In the genomic region with DNA sequence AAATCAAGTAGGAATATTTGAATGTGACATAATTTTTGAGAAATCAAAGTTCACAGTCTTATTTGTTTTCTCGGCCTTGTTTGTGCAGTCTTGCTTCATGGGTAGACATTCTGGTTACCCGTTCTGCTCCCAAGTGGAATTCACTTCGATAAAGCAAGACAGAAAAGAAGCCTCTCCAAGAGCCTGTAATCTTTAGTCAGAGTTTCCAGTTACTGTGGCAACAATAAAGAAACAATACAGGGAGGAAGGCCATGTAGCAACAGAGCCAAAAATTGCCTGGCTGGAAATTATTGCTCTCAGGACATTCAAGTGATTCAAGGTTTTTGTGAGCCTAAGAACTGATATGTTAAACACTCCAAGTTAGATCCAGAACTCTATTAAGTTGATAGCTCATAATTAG, we compare ENCODE assay signal across 13 mouse cellular contexts. TPM values are rescaled to one million over a fixed set of nuclear protein-coding genes. Genes with fewer than 3 reads are reported as not detected.
DNase-seq lines count a peak whose midpoint lies in the region; ATAC-seq and TF ChIP-seq lines count a peak whose summit lies in the region.
"Had no signal": no experiment of that assay in that cellular context is flagged by ENCODE, and none has a peak within 500 bp of the region (broad histone marks: within the 10 kb centered on the region; RNA-seq: fewer than 3 reads in every experiment).

No protein-coding gene starts in this region.

- H3K27me3 ChIP-seq in heart, embryonic 11.5 days (ENCODE audit: control insufficient read depth, insufficient read depth, low read length), result no peaks in the 10 kb centered on the region
- no peaks in the 10 kb centered on the region for H3K27me3 ChIP-seq in CH12.LX (replicated peaks)
- no peaks in the 10 kb centered on the region for H3K27me3 ChIP-seq in forebrain, embryonic 15.5 days
- H3K27me3 ChIP-seq in intestine, postnatal 0 days (replicated peaks; ENCODE audit: control insufficient read depth, insufficient read depth, low read length), result no peaks in the 10 kb centered on the region
- H3K27me3 ChIP-seq: lung, embryonic 15.5 days had no signal

- no peak for TF ChIP-seq CTCF in CH12.LX (conservative IDR thresholded peaks at IDR 0.05 in 1 of 2, IDR thresholded peaks at IDR 0.05 in 1 of 2; ENCODE audit: low read depth in 2 of 2, low read length in 2 of 2)
- TF ChIP-seq CTCF in intestine, postnatal 0 days (IDR thresholded peaks at IDR 0.05; ENCODE audit: low read depth), result no peak

- H3K79me2 ChIP-seq in CH12.LX (replicated peaks; ENCODE audit: control insufficient read depth, extremely low read depth, insufficient read depth, poor library complexity, severe bottlenecking), result no peaks in the 10 kb centered on the region; the same call in 1 of the 2 replicates

- DNase-seq in heart, adult 18-20 months, result peak; percentile 72 to 76
- DNase-seq in CH12.LX (ENCODE audit: extremely low read depth), result peak; percentile 9
- DNase-seq in brain, adult 2 months (ENCODE audit: low read depth, low spot score), result peak; percentile 43
- peak; percentile 12 to 34 for DNase-seq in heart, postnatal 14 days
- DNase-seq in right cerebral cortex, adult 2 months (ENCODE audit: low spot score in 2 of 2), result no peak
- DNase-seq: forebrain, postnatal 0 days; kidney, adult 18-20 months; thymus, adult 18-20 months had no signal

- 69% methylated on average over 3 of the region's 3 CpGs for WGBS in heart, embryonic 11.5 days (ENCODE audit: insufficient replicate concordance)
- 69% methylated on average over 3 of the region's 3 CpGs for WGBS in forebrain, embryonic 15.5 days
- 68% methylated on average over 3 of the region's 3 CpGs for WGBS in intestine, postnatal 0 days

- TF ChIP-seq EP300 in CH12.LX (IDR thresholded peaks at IDR 0.05; ENCODE audit: low read length), result no peak

- H3K4me2 ChIP-seq in heart, embryonic 11.5 days, result no peak overlapping the region
- no peak overlapping the region for H3K4me2 ChIP-seq in CH12.LX (ENCODE audit: insufficient read depth, low read depth, poor library complexity, severe bottlenecking)
- H3K4me2 ChIP-seq in forebrain, embryonic 15.5 days (replicated peaks), result no peak overlapping the region
- no peak overlapping the region for H3K4me2 ChIP-seq in intestine, postnatal 0 days (replicated peaks; ENCODE audit: low read depth)
- H3K4me2 ChIP-seq: lung, embryonic 15.5 days had no signal

- no peaks in the 10 kb centered on the region for H3K36me3 ChIP-seq in heart, embryonic 11.5 days (ENCODE audit: control insufficient read depth, insufficient read depth, low read length)
- peaks cover 22 to 73% of the 10 kb centered on the region in 2 experiments for H3K36me3 ChIP-seq in CH12.LX (replicated peaks in 1 of 2; ENCODE audit: control insufficient read depth in 1 of 2, insufficient read depth in 1 of 2, low read length in 1 of 2)
- H3K36me3 ChIP-seq in forebrain, embryonic 15.5 days, result no peaks in the 10 kb centered on the region
- H3K36me3 ChIP-seq in intestine, postnatal 0 days (ENCODE audit: control insufficient read depth, insufficient read depth), result no peaks in the 10 kb centered on the region

- H3K27ac ChIP-seq in heart, embryonic 11.5 days (ENCODE audit: low read depth, low read length), result no peak overlapping the region
- no peak overlapping the region for H3K27ac ChIP-seq in CH12.LX (ENCODE audit: insufficient read depth, low read depth)
- H3K27ac ChIP-seq in forebrain, embryonic 15.5 days (replicated peaks), result no peak overlapping the region
- no peak overlapping the region for H3K27ac ChIP-seq in intestine, postnatal 0 days (ENCODE audit: low read depth, low read length)
- H3K27ac ChIP-seq: lung, embryonic 15.5 days had no signal

- dilution Hi-C loops in CH12.LX (cut with MboI; ENCODE audit: extremely low pct_ligation_motif_present, extremely low pct_unique_long_range_greater_than_20kb, low sequenced_read_pairs), result no loop called here

- no peak overlapping the region for H3K9ac ChIP-seq in heart, embryonic 11.5 days (ENCODE audit: low read depth, low read length)
- no peak overlapping the region for H3K9ac ChIP-seq in CH12.LX (ENCODE audit: insufficient read depth, low read depth)
- H3K9ac ChIP-seq in forebrain, embryonic 15.5 days (replicated peaks), result no peak overlapping the region
- no peak overlapping the region for H3K9ac ChIP-seq in intestine, postnatal 0 days (ENCODE audit: low read depth, low read length)
- H3K9ac ChIP-seq: forebrain, postnatal 0 days; lung, embryonic 15.5 days had no signal

- ATAC-seq in heart, embryonic 11.5 days (replicated peaks; ENCODE audit: insufficient number of reproducible peaks, low FRiP score, low TSS enrichment), result no peak
- ATAC-seq in forebrain, embryonic 15.5 days (replicated peaks), result no peak
- no peak for ATAC-seq in intestine, postnatal 0 days
- ATAC-seq: CD4-positive, CD25-positive, alpha-beta regulatory T cell, adult 4 months; forebrain, postnatal 0 days had no signal

- no peaks in the 10 kb centered on the region for H3K9me3 ChIP-seq in heart, embryonic 11.5 days (replicated peaks; ENCODE audit: control insufficient read depth, low read length)
- H3K9me3 ChIP-seq in CH12.LX (replicated peaks; ENCODE audit: low read length), result no peaks in the 10 kb centered on the region
- H3K9me3 ChIP-seq in forebrain, embryonic 15.5 days, result no peaks in the 10 kb centered on the region
- H3K9me3 ChIP-seq in intestine, postnatal 0 days (ENCODE audit: control insufficient read depth), result no peaks in the 10 kb centered on the region
- H3K9me3 ChIP-seq: lung, embryonic 15.5 days had no signal

- H3K4me1 ChIP-seq in heart, embryonic 11.5 days (ENCODE audit: control insufficient read depth, insufficient read depth, low read length), result no peaks in the 10 kb centered on the region
- peaks cover 2 to 6% of the 10 kb centered on the region in 2 experiments; a peak in 2 of 4 replicates for H3K4me1 ChIP-seq in CH12.LX (ENCODE audit: control insufficient read depth in 1 of 2, insufficient read depth in 2 of 2)
- H3K4me1 ChIP-seq in forebrain, embryonic 15.5 days, result peaks cover 5% of the 10 kb centered on the region; the same call in 1 of the 2 replicates
- no peaks in the 10 kb centered on the region for H3K4me1 ChIP-seq in intestine, postnatal 0 days (replicated peaks; ENCODE audit: control insufficient read depth, insufficient read depth, low read length)
- H3K4me1 ChIP-seq: lung, embryonic 15.5 days had no signal

- H3K4me3 ChIP-seq in heart, embryonic 11.5 days (ENCODE audit: low read depth, low read length), result no peak overlapping the region
- no peak overlapping the region for H3K4me3 ChIP-seq in CH12.LX (replicated peaks in 1 of 3; ENCODE audit: low read depth in 2 of 3, low read length in 2 of 3, poor library complexity in 1 of 3)
- no peak overlapping the region for H3K4me3 ChIP-seq in forebrain, embryonic 15.5 days
- H3K4me3 ChIP-seq in intestine, postnatal 0 days (ENCODE audit: low read depth, low read length), result no peak overlapping the region
- H3K4me3 ChIP-seq: lung, embryonic 15.5 days had no signal

- in situ Hi-C loops in CH12.LX (cut with MboI; ENCODE audit: low pct_ligation_motif_present, low pct_unique_long_range_greater_than_20kb, low sequenced_read_pairs), result no loop called here

- intact Hi-C loops in heart, postnatal 14 days (cut with DNase I), result no loop called here

- TF ChIP-seq POLR2A in CH12.LX (IDR thresholded peaks at IDR 0.05; ENCODE audit: low read depth, low read length), result no peak

- TF ChIP-seq RAD21 in CH12.LX (IDR thresholded peaks at IDR 0.05; ENCODE audit: low read depth, low read length), result no peak

TF ChIP-seq in CH12.LX, 34 proteins besides CTCF, POLR2A, EP300 and RAD21 (continues in another document):
- TF ChIP-seq MAZ (IDR thresholded peaks at IDR 0.05; ENCODE audit: low read depth, low read length) (no peak), ZNF384 (IDR thresholded peaks at IDR 0.05; ENCODE audit: low read depth, low read length) (no peak), BHLHE40 (IDR thresholded peaks at IDR 0.05; ENCODE audit: low read depth, low read length) (no peak)

RNA-seq across cellular contexts. Expression of a gene that starts 29.6 kb away (rescaled TPM):
- 10 to 100 TPM; 16.5 to 16.8 TPM for total RNA-seq in heart, adult 18-20 months (2021)
- polyA plus RNA-seq in heart, embryonic 11.5 days (2014; fragmentation: Nextera tagmentation; extraction: Ambion mirVana), result 34.1 and 36.9 TPM in 2 replicates
- 49.9 and 62.2 TPM in 2 replicates for total RNA-seq in CH12.LX (2012; rRNA removed)
- total RNA-seq in CH12.LX (2014; rRNA removed), result 88.7 and 96.2 TPM in 2 replicates
- 83.3 and 84.9 TPM in 2 replicates for polyA plus RNA-seq in CH12.LX (2012; ENCODE audit: insufficient read length, low read depth)
- 10 to 100 TPM; 14.9 to 15.5 TPM for total RNA-seq in heart, postnatal 14 days (2021)
- 42.8 and 43.0 TPM in 2 replicates for polyA plus RNA-seq in forebrain, embryonic 15.5 days (2015; fragmentation: Nextera tagmentation; extraction: Ambion mirVana)
- 16.1 TPM in 2 replicates for polyA plus RNA-seq in intestine, postnatal 0 days (2015; fragmentation: Nextera tagmentation; extraction: Ambion mirVana)

RNA-seq across cellular contexts. Expression of a gene that starts 47.0 kb away (rescaled TPM):
- under 1 TPM; 0.39 to 0.40 TPM for total RNA-seq in heart, adult 18-20 months (2021)
- 2.2 and 2.4 TPM in 2 replicates for polyA plus RNA-seq in heart, embryonic 11.5 days (2014; fragmentation: Nextera tagmentation; extraction: Ambion mirVana)
- total RNA-seq in CH12.LX (2012; rRNA removed) (0.04 and 0.21 TPM in 2 replicates), CH12.LX (2014; rRNA removed) (not detected in 2 replicates)
- polyA plus RNA-seq in CH12.LX (2012; ENCODE audit: insufficient read length, low read depth), result 0.46 and 0.79 TPM in 2 replicates
- total RNA-seq in heart, postnatal 14 days (2021), result 1 to 10 TPM; 1.5 to 1.7 TPM
- 3.6 and 3.8 TPM in 2 replicates for polyA plus RNA-seq in forebrain, embryonic 15.5 days (2015; fragmentation: Nextera tagmentation; extraction: Ambion mirVana)
- 1.3 and 1.4 TPM in 2 replicates for polyA plus RNA-seq in intestine, postnatal 0 days (2015; fragmentation: Nextera tagmentation; extraction: Ambion mirVana)

RNA-seq across cellular contexts. Expression of a gene that starts 53.7 kb away (rescaled TPM):
- total RNA-seq in heart, adult 18-20 months (2021), result 10 to 100 TPM; 16.8 to 19.8 TPM
- 4.3 and 6.4 TPM in 2 replicates for polyA plus RNA-seq in heart, embryonic 11.5 days (2014; fragmentation: Nextera tagmentation; extraction: Ambion mirVana)
- total RNA-seq in CH12.LX (2012; rRNA removed) (8.1 and 8.6 TPM in 2 replicates), CH12.LX (2014; rRNA removed) (6.2 and 6.6 TPM in 2 replicates)
- 7.2 and 7.8 TPM in 2 replicates for polyA plus RNA-seq in CH12.LX (2012; ENCODE audit: insufficient read length, low read depth)
- 10 to 100 TPM; 18.6 to 18.9 TPM for total RNA-seq in heart, postnatal 14 days (2021)
- 25.5 and 28.3 TPM in 2 replicates for polyA plus RNA-seq in forebrain, embryonic 15.5 days (2015; fragmentation: Nextera tagmentation; extraction: Ambion mirVana)
- polyA plus RNA-seq in intestine, postnatal 0 days (2015; fragmentation: Nextera tagmentation; extraction: Ambion mirVana), result 25.1 and 25.7 TPM in 2 replicates

RNA-seq across cellular contexts. Expression of a gene that starts 54.6 kb away (rescaled TPM):
- 10 to 100 TPM; 82.6 to 93.6 TPM for total RNA-seq in heart, adult 18-20 months (2021)
- polyA plus RNA-seq in heart, embryonic 11.5 days (2014; fragmentation: Nextera tagmentation; extraction: Ambion mirVana), result 123 and 140 TPM in 2 replicates
- total RNA-seq in CH12.LX (2012; rRNA removed) (62.1 and 66.4 TPM in 2 replicates), CH12.LX (2014; rRNA removed) (81.0 and 82.1 TPM in 2 replicates)
- 53.1 and 57.7 TPM in 2 replicates for polyA plus RNA-seq in CH12.LX (2012; ENCODE audit: insufficient read length, low read depth)
- 100 to 1,000 TPM in 1 of 2 experiments, 10 to 100 TPM in 1; 92.7 to 106 TPM for total RNA-seq in heart, postnatal 14 days (2021)
- polyA plus RNA-seq in forebrain, embryonic 15.5 days (2015; fragmentation: Nextera tagmentation; extraction: Ambion mirVana), result 72.2 and 76.7 TPM in 2 replicates
- polyA plus RNA-seq in intestine, postnatal 0 days (2015; fragmentation: Nextera tagmentation; extraction: Ambion mirVana), result 53.9 and 56.9 TPM in 2 replicates

Comparison
In these comparisons a context has a peak if more than half of its experiments do, and no peak if none do; other contexts are left out.
1. DNase-seq: peak in heart, adult 18-20 months (2 of 2), CH12.LX (single experiment), brain, adult 2 months (single experiment) and heart, postnatal 14 days (2 of 2); none in right cerebral cortex, adult 2 months (0 of 2).